Mouse (Mus musculus) spleen, postnatal 4 days (tissue): ENCODE results near the gene Tbc1d8.
A peak's percentile ranks its signal among the peaks of the same experiment; 100 is the strongest.

Experiments
- DNase-seq, 2 experiments: peaks; one replicate each; pipeline ENCODE4 v3.0.0; 2022; ENCODE audit warnings: low spot score in 2 of 2

Tbc1d8 gene

DNA sequence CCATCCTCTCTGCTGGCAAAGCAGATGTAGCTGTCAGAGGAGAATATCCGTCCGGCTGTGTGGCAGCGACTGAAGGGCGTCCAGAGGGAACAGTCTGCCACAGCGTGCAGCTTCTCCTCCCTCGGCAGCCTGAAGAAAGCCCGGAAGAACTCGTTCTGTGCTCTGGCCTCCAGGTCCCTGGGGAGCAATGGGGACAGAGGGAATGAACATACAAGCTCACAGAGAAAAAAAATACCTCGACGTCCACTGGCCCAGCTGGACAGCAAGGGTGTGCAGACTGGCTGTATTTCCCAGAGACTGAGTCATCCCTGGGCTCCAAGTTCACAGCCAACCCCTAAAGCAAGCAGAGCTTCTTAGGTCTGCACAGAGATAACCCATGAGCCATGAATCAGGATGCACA is 84.5 kb downstream of the Tbc1d8 start:
- no peak for DNase-seq

DNA sequence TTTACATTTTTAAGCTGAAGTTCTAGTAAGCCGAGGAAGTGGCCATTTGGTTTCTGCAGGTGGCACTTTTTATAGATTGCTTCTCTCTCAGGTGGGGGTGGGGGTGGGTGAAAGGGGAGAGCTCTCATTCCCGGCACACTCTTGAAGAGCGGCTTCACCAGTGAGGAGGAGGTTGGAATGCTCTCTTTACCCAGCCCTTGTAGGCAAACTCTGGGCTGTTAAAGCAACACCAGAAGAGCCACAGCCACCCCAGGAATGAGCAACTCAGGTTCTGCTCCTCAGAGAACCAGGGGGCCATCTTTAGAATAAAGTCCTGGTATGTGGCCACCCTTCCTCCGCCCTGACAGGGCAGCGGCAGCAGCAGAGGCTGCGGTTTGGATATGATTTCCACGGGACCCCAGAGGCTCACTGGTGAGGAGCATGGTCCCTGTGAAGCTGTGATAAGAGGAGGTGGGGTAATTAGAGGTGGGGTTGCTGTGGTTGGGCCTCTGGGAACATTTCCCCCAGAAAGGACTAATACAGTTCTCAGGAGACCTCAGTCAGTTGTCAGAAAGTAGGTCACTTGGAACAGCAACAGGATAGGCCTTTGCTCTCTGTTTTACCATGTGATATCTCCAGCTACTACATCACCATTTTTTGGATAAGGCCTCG is 85.2 kb downstream of the Tbc1d8 start:
- no peak for DNase-seq

DNA sequence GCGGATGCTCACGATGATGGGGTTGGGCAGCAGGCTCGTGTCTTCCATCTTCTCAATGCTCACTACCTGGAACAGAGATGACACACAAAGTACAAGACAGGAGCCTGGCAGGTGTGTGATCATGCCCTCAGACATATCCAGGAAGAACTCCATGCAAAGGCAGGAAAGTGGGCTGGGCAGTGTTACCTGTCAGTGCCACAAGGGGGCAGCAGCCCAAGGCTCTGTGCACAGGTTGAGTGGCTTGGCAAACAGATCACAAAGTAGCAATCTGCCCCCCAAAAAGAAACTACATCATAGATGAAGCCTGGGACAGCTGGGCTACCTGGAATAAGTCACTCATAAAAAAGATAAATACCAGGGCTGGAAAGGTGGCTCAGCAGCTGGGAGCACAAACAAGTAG is 86.4 kb downstream of the Tbc1d8 start:
- peak; percentile 74 to 89 for DNase-seq

DNA sequence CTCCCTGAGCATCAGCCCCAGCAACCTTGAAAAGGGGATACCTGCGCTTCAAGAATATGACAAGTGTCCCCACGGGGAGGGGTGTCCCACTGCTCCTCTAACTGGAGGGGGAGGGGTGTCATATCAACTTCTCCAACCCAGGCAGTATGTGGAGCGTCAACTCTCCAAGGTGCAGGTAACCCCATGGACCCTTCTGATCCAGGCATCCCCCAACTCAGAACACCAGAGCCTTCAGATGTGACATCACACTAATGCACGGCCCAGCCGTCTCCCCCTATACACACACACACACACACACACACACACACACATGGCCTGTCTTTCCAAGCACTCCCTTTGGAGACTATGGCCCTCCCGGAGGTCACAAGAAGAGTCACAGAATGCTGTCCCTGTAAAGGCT is 86.9 kb downstream of the Tbc1d8 start:
- no peak for DNase-seq

- no peak for DNase-seq
These were observed 89.2 kb downstream of the Tbc1d8 start for GRCm38 (mm10) chr1:39389338-39389737.

DNA sequence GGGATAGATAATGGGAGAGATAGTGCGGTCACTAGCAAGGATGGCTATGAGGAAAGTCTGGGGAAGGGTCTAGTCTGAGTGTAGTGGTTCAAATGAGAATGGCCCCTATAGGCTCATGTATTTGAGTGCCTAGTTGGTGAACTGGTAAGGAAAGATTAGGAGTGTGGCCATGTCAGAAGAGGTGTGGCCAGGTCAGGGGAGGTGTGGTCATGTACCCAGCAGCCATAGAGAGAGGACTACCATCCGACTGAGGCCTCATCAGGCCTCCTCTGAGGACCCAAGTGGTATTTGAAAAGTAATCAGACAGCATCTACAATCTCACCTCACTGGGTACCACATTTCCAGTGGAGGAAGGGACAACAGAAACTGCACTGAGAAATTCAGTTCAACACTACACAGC is 90.4 kb downstream of the Tbc1d8 start:
- no peak for DNase-seq

GRCm38 (mm10) chr1:39387497-39387896 is 91.1 kb downstream of the Tbc1d8 start:
- no peak for DNase-seq

- DNase-seq, result no peak
These were observed 92.1 kb downstream of the Tbc1d8 start for GRCm38 (mm10) chr1:39386456-39386855.

GRCm38 (mm10) chr1:39384914-39385313 is 93.6 kb downstream of the Tbc1d8 start:
- DNase-seq, result no peak

- DNase-seq, result no peak
These were observed 97.5 kb downstream of the Tbc1d8 start for GRCm38 (mm10) chr1:39381017-39381416.

DNA sequence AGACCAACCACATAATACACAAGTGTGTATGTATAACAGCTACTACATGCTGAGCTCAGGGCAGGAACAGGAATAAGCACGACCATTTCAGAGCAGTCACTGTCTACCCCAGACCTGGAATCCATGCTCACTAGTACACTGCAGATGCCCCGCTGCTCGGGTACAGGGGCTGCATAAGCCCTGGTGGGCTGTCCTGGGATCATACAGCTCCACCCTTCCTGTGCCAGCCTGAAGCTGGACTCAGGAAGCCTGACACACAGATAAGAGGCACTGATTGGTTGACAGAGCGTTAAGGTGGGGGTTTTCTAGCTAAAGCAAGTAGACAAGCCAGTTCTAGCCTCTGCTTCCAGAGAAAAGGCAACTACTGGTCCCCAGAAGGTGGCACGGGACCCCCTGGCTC is 99.5 kb downstream of the Tbc1d8 start:
- no peak for DNase-seq

GRCm38 (mm10) chr1:39378540-39378939 is 100.0 kb downstream of the Tbc1d8 start:
- DNase-seq, result no peak

- no peak for DNase-seq
These were observed 101.8 kb downstream of the Tbc1d8 start for GRCm38 (mm10) chr1:39376726-39377240.

- no peak for DNase-seq
These were observed 102.4 kb downstream of the Tbc1d8 start for GRCm38 (mm10) chr1:39376121-39376520.

- no peak for DNase-seq
These were observed 104.2 kb downstream of the Tbc1d8 start for GRCm38 (mm10) chr1:39374231-39374809.

GRCm38 (mm10) chr1:39373378-39373777 is 105.2 kb downstream of the Tbc1d8 start:
- no peak for DNase-seq

GRCm38 (mm10) chr1:39372220-39372843 is 106.2 kb downstream of the Tbc1d8 start:
- no peak for DNase-seq

GRCm38 (mm10) chr1:39370431-39370830 is 108.1 kb downstream of the Tbc1d8 start:
- DNase-seq, result no peak

- DNase-seq, result no peak
These were observed 110.2 kb downstream of the Tbc1d8 start for GRCm38 (mm10) chr1:39368267-39368841.

DNA sequence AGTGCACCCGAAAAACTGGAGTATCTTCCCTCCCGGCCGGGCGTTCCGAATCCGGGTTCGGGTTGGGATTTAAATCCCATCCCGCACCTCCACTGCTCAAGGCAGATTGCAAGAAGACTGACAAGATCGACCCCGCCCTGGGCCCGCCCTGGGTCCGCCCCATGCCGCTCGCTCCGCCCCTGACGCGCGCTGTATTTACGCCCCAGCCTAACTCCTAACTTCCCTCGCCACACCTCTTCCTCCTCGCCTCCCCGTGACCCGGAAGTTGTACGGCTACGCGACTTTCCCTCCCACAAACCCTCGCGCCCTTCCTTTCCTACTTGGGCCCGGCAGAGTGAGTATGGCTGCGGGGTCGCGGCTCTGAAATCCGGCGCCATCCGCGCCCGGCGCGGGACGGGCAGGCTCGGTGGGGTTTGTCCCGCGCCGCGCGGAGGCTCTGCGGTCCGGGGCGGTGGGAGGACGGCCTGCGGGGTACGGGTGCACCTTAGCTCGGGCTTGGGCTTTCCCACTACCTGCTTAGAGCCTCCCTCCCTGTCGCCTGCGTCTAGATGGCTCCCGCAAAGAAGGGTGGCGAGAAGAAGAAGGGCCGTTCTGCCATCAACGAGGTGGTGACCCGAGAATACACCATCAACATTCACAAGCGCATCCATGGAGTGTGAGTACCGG is 110.8 kb downstream of the Tbc1d8 start, which contains the start of gene Rpl31:
TSS of gene Rpl31 (plus strand) at position 242 of the 666 bp plus-strand sequence.
- peak; percentile 95 to 96 for DNase-seq

GRCm38 (mm10) chr1:39367045-39367444 is 111.5 kb downstream of the Tbc1d8 start:
- DNase-seq, result no peak

- DNase-seq, result no peak
These were observed 113.0 kb downstream of the Tbc1d8 start for GRCm38 (mm10) chr1:39365562-39365961.
